Mouse (Mus musculus) CD8-positive naive resting alpha-beta T cell, adult 57 days (primary cell): Measurements from ENCODE around the gene Ppib. TPM values are rescaled to one million over a fixed set of nuclear protein-coding genes. Genes with fewer than 3 reads are reported as not detected.

ENCODE experiments used
- total RNA-seq: library from RNA; stranded (reverse); gene quantifications from one replicate; pipeline ENCODE4 v1.2.4, GENCODE M21; 2023

The Ppib gene
- total RNA-seq: 240 TPM

DNA sequence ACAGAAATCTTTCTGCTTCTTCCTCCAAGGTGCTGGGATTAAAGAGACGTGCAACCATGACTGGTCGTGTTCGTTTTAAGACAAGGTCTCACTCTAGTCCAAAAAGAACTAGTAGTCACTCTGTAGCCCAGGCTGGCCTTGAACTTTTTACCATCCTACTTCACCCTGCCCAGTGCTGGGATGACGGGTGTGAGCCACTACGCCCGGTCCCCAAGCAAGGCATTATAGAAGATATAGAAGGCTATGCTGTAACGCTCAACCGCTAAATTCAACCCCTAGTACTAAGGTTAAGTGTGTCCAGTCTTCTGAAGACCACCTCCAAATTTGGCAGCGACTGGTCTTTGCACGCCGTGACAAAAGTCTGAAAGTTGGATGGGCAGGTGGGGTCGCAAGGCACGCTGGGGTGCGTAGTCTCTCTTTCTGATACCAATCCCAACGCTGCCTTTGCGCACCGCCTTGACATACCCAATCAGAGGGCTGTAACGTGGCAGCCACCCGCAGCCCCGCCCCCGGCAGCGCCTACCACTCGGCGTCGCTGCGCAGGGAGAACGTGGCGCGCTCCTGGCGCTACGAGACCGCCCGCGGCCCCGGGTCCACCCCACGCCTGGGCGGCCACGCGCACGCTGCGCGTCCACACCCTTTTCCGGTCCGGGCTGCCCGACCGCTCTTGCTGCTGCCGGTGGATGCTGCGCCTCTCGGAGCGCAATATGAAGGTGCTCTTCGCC lies at the start of gene Ppib:
TSS of gene Ppib (plus strand) at position 640 of the 725 bp plus-strand sequence.

DNA sequence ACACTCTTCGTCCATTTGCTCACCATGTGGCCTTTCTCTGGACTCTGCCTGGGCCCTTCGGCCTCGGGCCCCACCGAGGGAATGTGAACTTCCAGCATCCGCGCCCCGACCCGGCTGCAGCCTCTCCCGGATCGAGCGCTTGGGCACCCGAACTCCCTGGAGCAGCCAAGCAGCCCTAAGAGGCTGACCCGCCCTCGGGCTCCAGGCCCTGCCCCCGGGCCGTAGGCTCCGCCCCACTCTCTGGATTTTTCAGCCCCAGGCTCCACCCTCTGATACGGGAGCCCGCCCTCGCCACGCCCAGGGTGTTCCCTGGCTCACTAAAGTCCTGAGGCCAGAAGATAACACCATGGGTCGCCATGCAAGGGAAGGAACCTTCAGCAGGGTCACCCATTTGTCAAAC lies 9.6 kb downstream of the Ppib start, which contains the start of gene Snx22:
TSS of gene Snx22 (minus strand) at position 137 of the 400 bp plus-strand sequence.

Other genes with a start within 250 kb of the Ppib start
- 17.3 TPM for gene Zfp609, start 232.7 kb upstream of the Ppib start, total RNA-seq
- gene Pclaf, start 170.0 kb upstream of the Ppib start, total RNA-seq: 1.2 TPM
- 19.6 TPM for gene Trip4, start 151.4 kb upstream of the Ppib start, total RNA-seq
- gene Csnk1g1, start 151.3 kb upstream of the Ppib start, total RNA-seq: 71.7 TPM
- gene Snx22, start 9.5 kb downstream of the Ppib start, total RNA-seq: 0.95 TPM
- 90.0 TPM for gene Snx1, start 66.4 kb downstream of the Ppib start, total RNA-seq
- gene Ciao2a, start 66.4 kb downstream of the Ppib start, total RNA-seq: 39.1 TPM
- 0.28 TPM for gene Dapk2, start 98.0 kb downstream of the Ppib start, total RNA-seq